Mouse (Mus musculus): ENCODE measurements at regions not wholly inside any gene's neighbourhood (a gene's known extent, or its start where the extent isn't known, plus 50 kb on each side); places are given as distances from the start of the nearest gene placed in this dataset.
A peak's percentile ranks its signal among the peaks of the same experiment; 100 is the strongest.

- no peak for DNase-seq (ENCODE audit: low spot score in 2 of 2)
Measured at GRCm38 (mm10) chrX:47330969-47331368, 561.8 kb downstream of the Smarca1 start.

- DNase-seq (ENCODE audit: low spot score in 2 of 2): peak in 1 of 2 experiments; percentile 20
Measured at GRCm38 (mm10) chrX:47328817-47329216, 564.0 kb downstream of the Smarca1 start.

GRCm38 (mm10) chrX:47315810-47316209 lies 577.0 kb downstream of the Smarca1 start:
- DNase-seq (ENCODE audit: low spot score in 2 of 2): no peak

GRCm38 (mm10) chrX:47307140-47307539 lies 585.6 kb downstream of the Smarca1 start:
- no peak for DNase-seq (ENCODE audit: low spot score in 2 of 2)

GRCm38 (mm10) chrX:47303547-47303946 lies 589.2 kb downstream of the Smarca1 start:
- no peak for DNase-seq (ENCODE audit: low spot score in 2 of 2)

- DNase-seq (ENCODE audit: low spot score in 2 of 2): peak; percentile 39 to 51
Measured at GRCm38 (mm10) chrX:47292548-47293147, 600.1 kb downstream of the Smarca1 start.

Data from right cerebral cortex, postnatal 10 days (tissue).